Mouse (Mus musculus): ENCODE data around the gene Btbd8. TPM values are rescaled to one million over a fixed set of nuclear protein-coding genes. Genes with fewer than 3 reads are reported as not detected.

Btbd8 gene
- polyA plus RNA-seq, 1 experiment from 2014 or later: 3.8 TPM

DNA sequence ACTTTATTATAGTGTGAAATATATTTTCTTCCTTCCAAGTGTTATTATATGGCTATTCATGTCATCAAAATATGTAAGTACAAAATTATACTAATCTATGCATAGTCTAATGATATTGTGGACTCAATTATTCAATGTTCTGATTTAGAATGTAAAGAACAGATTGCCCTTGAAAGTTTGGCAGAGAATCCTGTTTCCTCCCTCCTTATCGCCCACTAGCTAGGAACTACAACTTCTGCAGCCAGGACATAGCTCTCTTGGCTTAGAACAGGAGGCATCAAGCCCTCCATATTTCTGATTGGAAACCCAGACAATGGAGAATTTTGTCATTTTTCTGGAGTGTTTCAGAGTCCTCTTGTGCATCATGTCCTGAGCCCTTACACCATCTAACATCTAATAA is 62.9 kb downstream of the Btbd8 start:
- no peaks in the 10 kb centered on the region for H3K9me3 ChIP-seq (ENCODE audit: control insufficient read depth, low read length)

DNA sequence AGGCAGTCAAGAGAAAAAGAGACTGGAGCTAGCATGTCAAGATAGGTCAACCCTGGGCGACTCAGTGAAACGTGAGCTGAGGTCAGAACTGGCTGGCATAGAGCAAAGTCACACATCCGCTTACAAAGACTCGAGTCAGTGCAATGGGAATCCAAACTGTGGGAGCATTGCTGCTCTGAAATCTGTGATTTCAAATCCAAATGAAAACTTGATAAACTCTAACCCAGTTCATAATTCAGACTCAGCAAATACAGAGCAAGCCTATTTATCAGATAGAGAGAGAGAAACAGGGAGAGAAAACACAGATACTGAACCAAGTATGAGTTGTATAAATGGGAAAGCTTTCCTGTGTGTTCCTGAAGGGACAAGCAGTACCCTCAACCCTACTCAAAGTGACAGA is 69.5 kb downstream of the Btbd8 start, which contains the start of gene Gm42669:
Gene Gm42669 (plus strand): TSS at position 301 of the 400 bp plus-strand sequence.
- no peaks in the 10 kb centered on the region for H3K27me3 ChIP-seq (ENCODE audit: control insufficient read depth, insufficient read depth, low read length)
- no peak for ATAC-seq (ENCODE audit: insufficient number of reproducible peaks, insufficient read depth, low FRiP score, low read depth)
- no peak within 1 kb of the TSS for H3K4me3 ChIP-seq (ENCODE audit: control insufficient read depth in 1 of 2, insufficient read depth in 1 of 2, low read depth in 1 of 2, low read length in 2 of 2)
- no peak within 1 kb of the TSS for H3K9ac ChIP-seq (ENCODE audit: low read length)
- no peaks in the 10 kb centered on the region for H3K4me1 ChIP-seq (ENCODE audit: control insufficient read depth in 2 of 2, insufficient read depth in 2 of 2, low read length in 2 of 2)
- 66% methylated on average over 4 of the region's 4 CpGs for WGBS
- H3K4me2 ChIP-seq (ENCODE audit: low read length): no peak within 1 kb of the TSS
- H3K27ac ChIP-seq (replicated peaks in 1 of 2; ENCODE audit: control insufficient read depth in 1 of 2, insufficient read depth in 1 of 2, low read depth in 2 of 2, low read length in 2 of 2): no peak within 1 kb of the TSS
- peaks cover 4% of the 10 kb centered on the region; the same call in 1 of the 2 replicates for H3K36me3 ChIP-seq (ENCODE audit: control insufficient read depth, insufficient read depth, low read length)
- no peaks in the 10 kb centered on the region for H3K9me3 ChIP-seq (ENCODE audit: control insufficient read depth, low read length)

More for the DNA sequence above, 62.9 kb downstream of the Btbd8 start:
- Histone ChIP-seq H3K27ac (replicated peaks in 1 of 2; ENCODE audit: control insufficient read depth in 1 of 2, insufficient read depth in 1 of 2, low read depth in 2 of 2, low read length in 2 of 2) (no peak overlapping the region), H3K4me1 (ENCODE audit: control insufficient read depth in 2 of 2, insufficient read depth in 2 of 2, low read length in 2 of 2) (no peaks in the 10 kb centered on the region), H3K27me3 (ENCODE audit: control insufficient read depth, insufficient read depth, low read length) (no peaks in the 10 kb centered on the region), H3K9ac (ENCODE audit: low read length) (no peak overlapping the region), H3K36me3 (ENCODE audit: control insufficient read depth, insufficient read depth, low read length) (peaks cover 4% of the 10 kb centered on the region; the same call in 1 of the 2 replicates), H3K4me2 (ENCODE audit: low read length) (no peak overlapping the region), H3K4me3 (ENCODE audit: control insufficient read depth in 1 of 2, insufficient read depth in 1 of 2, low read depth in 1 of 2, low read length in 2 of 2) (no peak overlapping the region)
- 83% methylated on average over 1 of the region's 1 CpGs for WGBS
- ATAC-seq (ENCODE audit: insufficient number of reproducible peaks, insufficient read depth, low FRiP score, low read depth): no peak

DNA sequence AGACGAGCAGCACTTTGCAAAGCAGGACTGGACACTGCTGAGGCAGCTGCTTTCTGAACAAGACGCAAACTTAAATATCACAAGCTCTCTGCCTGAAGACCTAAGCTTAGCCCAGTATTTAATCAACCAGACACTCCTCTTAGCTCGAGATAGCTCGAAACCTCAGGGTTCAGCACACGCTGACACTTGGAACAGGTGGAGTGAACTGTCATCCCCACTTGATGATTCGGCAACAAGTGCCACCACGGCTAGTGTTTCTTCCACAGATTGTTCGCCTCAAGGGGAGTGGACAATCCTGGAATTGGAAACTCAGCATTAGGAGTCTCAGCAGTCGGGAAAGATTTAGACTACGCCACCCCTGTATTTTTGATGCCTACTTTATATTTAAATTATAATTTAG is 72.7 kb downstream of the Btbd8 start:
- Histone ChIP-seq H3K9ac (ENCODE audit: low read length) (no peak overlapping the region), H3K9me3 (ENCODE audit: control insufficient read depth, low read length) (no peaks in the 10 kb centered on the region), H3K4me1 (ENCODE audit: control insufficient read depth in 2 of 2, insufficient read depth in 2 of 2, low read length in 2 of 2) (no peaks in the 10 kb centered on the region), H3K36me3 (ENCODE audit: control insufficient read depth, insufficient read depth, low read length) (0 out of 2 replicates have a peak, but pooled peaks cover 4% of the 10 kb centered on the region), H3K4me3 (ENCODE audit: control insufficient read depth in 1 of 2, insufficient read depth in 1 of 2, low read depth in 1 of 2, low read length in 2 of 2) (no peak overlapping the region), H3K27me3 (ENCODE audit: control insufficient read depth, insufficient read depth, low read length) (no peaks in the 10 kb centered on the region), H3K4me2 (ENCODE audit: low read length) (no peak overlapping the region), H3K27ac (replicated peaks in 1 of 2; ENCODE audit: control insufficient read depth in 1 of 2, insufficient read depth in 1 of 2, low read depth in 2 of 2, low read length in 2 of 2) (no peak overlapping the region)
- ATAC-seq (ENCODE audit: insufficient number of reproducible peaks, insufficient read depth, low FRiP score, low read depth): no peak
- WGBS: 82% methylated on average over 10 of the region's 10 CpGs

DNA sequence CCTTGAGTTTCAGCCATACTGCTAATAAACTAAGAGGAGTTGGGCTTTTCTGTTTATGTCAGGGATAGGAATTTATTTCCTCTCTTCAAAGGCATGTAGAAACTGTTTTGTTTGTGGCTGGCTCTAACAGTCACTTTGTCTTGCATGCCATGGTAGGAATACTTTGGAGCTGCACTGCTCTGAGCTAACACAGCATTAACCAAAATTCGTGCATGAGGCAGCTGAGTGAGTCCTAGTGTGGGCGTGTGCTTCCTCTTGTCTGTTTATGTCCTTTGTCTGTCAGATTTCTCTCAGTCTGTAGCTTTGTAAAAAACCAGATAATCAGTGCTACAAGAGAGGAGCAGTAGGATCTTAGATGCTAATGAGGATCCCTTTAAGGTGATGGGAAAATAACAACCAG is 73.5 kb downstream of the Btbd8 start:
- WGBS: 62% methylated on average over 2 of the region's 2 CpGs
- no peak overlapping the region for H3K4me3 ChIP-seq (ENCODE audit: control insufficient read depth in 1 of 2, insufficient read depth in 1 of 2, low read depth in 1 of 2, low read length in 2 of 2)
- H3K27ac ChIP-seq (replicated peaks in 1 of 2; ENCODE audit: control insufficient read depth in 1 of 2, insufficient read depth in 1 of 2, low read depth in 2 of 2, low read length in 2 of 2): no peak overlapping the region
- H3K4me1 ChIP-seq (ENCODE audit: control insufficient read depth in 2 of 2, insufficient read depth in 2 of 2, low read length in 2 of 2): no peaks in the 10 kb centered on the region
- no peaks in the 10 kb centered on the region for H3K27me3 ChIP-seq (ENCODE audit: control insufficient read depth, insufficient read depth, low read length)
- no peaks in the 10 kb centered on the region for H3K9me3 ChIP-seq (ENCODE audit: control insufficient read depth, low read length)
- H3K36me3 ChIP-seq (ENCODE audit: control insufficient read depth, insufficient read depth, low read length): 0 out of 2 replicates have a peak, but pooled peaks cover 4% of the 10 kb centered on the region
- ATAC-seq (ENCODE audit: insufficient number of reproducible peaks, insufficient read depth, low FRiP score, low read depth): no peak
- no peak overlapping the region for H3K9ac ChIP-seq (ENCODE audit: low read length)
- H3K4me2 ChIP-seq (ENCODE audit: low read length): no peak overlapping the region

DNA sequence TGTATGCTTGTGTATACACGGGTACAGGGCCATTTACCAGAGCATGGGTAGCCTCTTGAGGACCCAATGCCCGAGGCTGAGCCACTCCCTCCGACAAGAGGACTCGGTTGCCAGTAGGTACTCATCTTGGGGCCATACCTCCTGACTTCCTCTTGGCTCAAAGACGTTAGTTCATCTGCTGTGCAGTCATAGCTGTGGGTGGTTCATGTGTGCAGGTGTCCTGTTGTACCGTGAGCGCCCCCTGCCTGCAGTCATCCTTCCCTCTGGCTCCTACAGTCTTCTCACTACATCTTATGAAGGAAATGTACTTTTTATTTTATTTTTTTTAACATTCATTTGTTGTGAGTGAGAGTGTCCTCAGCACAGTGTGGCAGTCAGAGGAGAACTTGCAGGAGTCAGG is 75.8 kb downstream of the Btbd8 start:
- Histone ChIP-seq H3K9me3 (ENCODE audit: control insufficient read depth, low read length) (no peaks in the 10 kb centered on the region), H3K27ac (replicated peaks in 1 of 2; ENCODE audit: control insufficient read depth in 1 of 2, insufficient read depth in 1 of 2, low read depth in 2 of 2, low read length in 2 of 2) (no peak overlapping the region), H3K4me3 (ENCODE audit: control insufficient read depth in 1 of 2, insufficient read depth in 1 of 2, low read depth in 1 of 2, low read length in 2 of 2) (no peak overlapping the region), H3K36me3 (ENCODE audit: control insufficient read depth, insufficient read depth, low read length) (no peaks in the 10 kb centered on the region), H3K4me1 (ENCODE audit: control insufficient read depth in 2 of 2, insufficient read depth in 2 of 2, low read length in 2 of 2) (no peaks in the 10 kb centered on the region), H3K9ac (ENCODE audit: low read length) (no peak overlapping the region), H3K27me3 (ENCODE audit: control insufficient read depth, insufficient read depth, low read length) (no peaks in the 10 kb centered on the region), H3K4me2 (ENCODE audit: low read length) (no peak overlapping the region)
- no peak for ATAC-seq (ENCODE audit: insufficient number of reproducible peaks, insufficient read depth, low FRiP score, low read depth)
- WGBS: 45% methylated on average over 7 of the region's 7 CpGs

DNA sequence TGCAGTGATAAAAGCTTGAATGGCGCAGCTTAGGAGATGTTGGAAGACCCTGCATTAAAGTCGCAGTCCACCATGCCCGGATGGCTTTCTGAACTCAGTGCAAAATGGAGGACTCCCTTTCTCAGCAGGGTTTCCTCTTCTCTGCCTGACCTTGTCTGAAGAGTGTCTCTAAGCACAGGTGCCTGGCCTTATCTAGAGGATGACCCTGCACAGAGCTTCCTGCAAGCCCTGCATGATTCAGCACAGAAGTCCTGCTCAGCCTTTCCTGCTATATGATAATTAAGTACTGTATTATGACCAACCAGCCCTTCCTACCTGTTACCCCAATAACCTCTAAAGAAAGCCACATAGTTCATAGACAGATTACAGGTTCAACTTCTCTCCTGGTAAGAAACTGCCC is 77.7 kb downstream of the Btbd8 start:
- WGBS: 91% methylated on average over 3 of the region's 3 CpGs
- H3K4me1 ChIP-seq (ENCODE audit: control insufficient read depth in 2 of 2, insufficient read depth in 2 of 2, low read length in 2 of 2): no peaks in the 10 kb centered on the region
- no peaks in the 10 kb centered on the region for H3K36me3 ChIP-seq (ENCODE audit: control insufficient read depth, insufficient read depth, low read length)
- no peaks in the 10 kb centered on the region for H3K9me3 ChIP-seq (ENCODE audit: control insufficient read depth, low read length)
- H3K4me3 ChIP-seq (ENCODE audit: control insufficient read depth in 1 of 2, insufficient read depth in 1 of 2, low read depth in 1 of 2, low read length in 2 of 2): no peak overlapping the region
- H3K9ac ChIP-seq (ENCODE audit: low read length): no peak overlapping the region
- no peaks in the 10 kb centered on the region for H3K27me3 ChIP-seq (ENCODE audit: control insufficient read depth, insufficient read depth, low read length)
- no peak overlapping the region for H3K27ac ChIP-seq (replicated peaks in 1 of 2; ENCODE audit: control insufficient read depth in 1 of 2, insufficient read depth in 1 of 2, low read depth in 2 of 2, low read length in 2 of 2)
- ATAC-seq (ENCODE audit: insufficient number of reproducible peaks, insufficient read depth, low FRiP score, low read depth): no peak
- H3K4me2 ChIP-seq (ENCODE audit: low read length): no peak overlapping the region

DNA sequence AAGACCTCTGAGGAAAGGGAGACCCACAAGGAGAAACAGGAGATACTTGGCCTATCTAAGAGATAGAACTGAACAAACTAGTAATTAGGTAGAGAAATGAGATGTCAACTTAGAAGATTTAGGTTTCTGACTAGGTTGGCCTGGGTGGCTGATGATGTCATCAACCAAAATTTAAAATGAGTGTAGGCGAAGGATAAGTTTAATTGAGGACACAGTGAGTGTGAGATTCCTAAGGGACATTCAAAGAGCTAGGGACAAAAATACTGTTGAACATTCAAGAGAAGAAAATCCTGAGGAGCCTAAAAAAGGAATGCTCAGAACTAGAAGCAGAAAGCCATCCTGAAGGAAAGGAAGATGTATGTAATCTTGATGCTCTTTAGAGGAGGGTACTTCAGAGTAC is 78.3 kb downstream of the Btbd8 start:
- no peak overlapping the region for H3K27ac ChIP-seq (replicated peaks in 1 of 2; ENCODE audit: control insufficient read depth in 1 of 2, insufficient read depth in 1 of 2, low read depth in 2 of 2, low read length in 2 of 2)
- H3K27me3 ChIP-seq (ENCODE audit: control insufficient read depth, insufficient read depth, low read length): no peaks in the 10 kb centered on the region
- no peak overlapping the region for H3K9ac ChIP-seq (ENCODE audit: low read length)
- no peak overlapping the region for H3K4me3 ChIP-seq (ENCODE audit: control insufficient read depth in 1 of 2, insufficient read depth in 1 of 2, low read depth in 1 of 2, low read length in 2 of 2)
- 89% methylated on average over 1 of the region's 1 CpGs for WGBS
- no peaks in the 10 kb centered on the region for H3K4me1 ChIP-seq (ENCODE audit: control insufficient read depth in 2 of 2, insufficient read depth in 2 of 2, low read length in 2 of 2)
- H3K9me3 ChIP-seq (ENCODE audit: control insufficient read depth, low read length): no peaks in the 10 kb centered on the region
- H3K36me3 ChIP-seq (ENCODE audit: control insufficient read depth, insufficient read depth, low read length): no peaks in the 10 kb centered on the region
- no peak overlapping the region for H3K4me2 ChIP-seq (ENCODE audit: low read length)
- ATAC-seq (ENCODE audit: insufficient number of reproducible peaks, insufficient read depth, low FRiP score, low read depth): no peak

DNA sequence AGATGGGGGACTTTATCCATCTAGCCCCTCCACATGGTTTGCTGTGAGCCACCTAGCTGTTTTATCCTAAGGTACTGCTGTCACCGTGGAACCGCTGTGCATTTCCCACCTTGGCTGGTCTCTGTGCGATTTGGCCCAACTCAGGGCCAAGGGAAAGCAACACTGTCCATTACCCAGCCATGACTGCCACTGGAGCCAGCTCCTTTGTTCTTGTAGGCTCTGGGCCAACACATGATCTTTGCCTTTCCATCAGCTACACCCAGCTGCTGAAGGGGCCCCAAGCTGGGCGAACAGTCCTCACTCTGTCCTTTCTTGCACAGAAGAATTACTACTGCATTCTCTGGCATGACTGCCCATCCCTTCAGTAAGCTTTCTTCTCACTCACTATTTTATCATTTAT is 80.8 kb downstream of the Btbd8 start:
- H3K36me3 ChIP-seq (ENCODE audit: control insufficient read depth, insufficient read depth, low read length): no peaks in the 10 kb centered on the region
- 88% methylated on average over 4 of the region's 4 CpGs for WGBS

More for the DNA sequence above, 80.8 kb downstream of the Btbd8 start:
- Histone ChIP-seq H3K4me1 (ENCODE audit: control insufficient read depth in 2 of 2, insufficient read depth in 2 of 2, low read length in 2 of 2) (no peaks in the 10 kb centered on the region; a peak in 1 of 4 replicates), H3K4me2 (ENCODE audit: low read length) (no peak overlapping the region), H3K9me3 (ENCODE audit: control insufficient read depth, low read length) (no peaks in the 10 kb centered on the region), H3K27ac (replicated peaks in 1 of 2; ENCODE audit: control insufficient read depth in 1 of 2, insufficient read depth in 1 of 2, low read depth in 2 of 2, low read length in 2 of 2) (no peak overlapping the region), H3K27me3 (ENCODE audit: control insufficient read depth, insufficient read depth, low read length) (no peaks in the 10 kb centered on the region), H3K9ac (ENCODE audit: low read length) (no peak overlapping the region), H3K4me3 (ENCODE audit: control insufficient read depth in 1 of 2, insufficient read depth in 1 of 2, low read depth in 1 of 2, low read length in 2 of 2) (no peak overlapping the region)
- ATAC-seq (ENCODE audit: insufficient number of reproducible peaks, insufficient read depth, low FRiP score, low read depth): no peak

All from heart, embryonic 14.5 days (tissue).